Mouse (Mus musculus): Measurements from ENCODE around the gene Sema4c. TPM values are rescaled to one million over a fixed set of nuclear protein-coding genes. Genes with fewer than 3 reads are reported as not detected.

The Sema4c gene
- polyA plus RNA-seq, 1 experiment from 2014 or later: 4.0 TPM

- DNase-seq (ENCODE audit: low spot score): peak; percentile 62
- under 1% methylated on average over 87 of the region's 126 CpGs for WGBS
Measured at GRCm38 (mm10) chr1:36512089-36512965, 45.8 kb downstream of the Sema4c start.

GRCm38 (mm10) chr1:36511289-36512021, 46.7 kb downstream of the Sema4c start, which contains the start of gene Cnnm3:
Cnnm3 (plus strand) TSS chr1:36511867.
- under 1% methylated on average over 51 of the region's 51 CpGs for WGBS
- H3K9me3 ChIP-seq (ENCODE audit: control insufficient read depth, low read length): no peaks in the 10 kb centered on the region
- ATAC-seq (ENCODE audit: insufficient number of reproducible peaks, low FRiP score, low TSS enrichment, low read depth) (peak; percentile 96), DNase-seq (ENCODE audit: low spot score) (peak; percentile 100)
- peak within 1 kb of the TSS; percentile 85 for H3K9ac ChIP-seq (ENCODE audit: low read length)
- H3K27me3 ChIP-seq (ENCODE audit: control insufficient read depth, insufficient read depth, low read length): no peaks in the 10 kb centered on the region
- H3K4me2 ChIP-seq (ENCODE audit: low read depth, severe bottlenecking): peak within 1 kb of the TSS; percentile 96
- 0 out of 2 replicates have a peak, but pooled peaks cover 1% of the 10 kb centered on the region for H3K36me3 ChIP-seq (ENCODE audit: control insufficient read depth, insufficient read depth, low read length)
- peak within 1 kb of the TSS; percentile 84 for H3K4me3 ChIP-seq (ENCODE audit: low read depth, low read length)
- peak within 1 kb of the TSS; percentile 95 for H3K27ac ChIP-seq (replicated peaks; ENCODE audit: low read depth, low read length)
- peaks cover 8% of the 10 kb centered on the region for H3K4me1 ChIP-seq (ENCODE audit: control insufficient read depth, insufficient read depth, low read length)

More at GRCm38 (mm10) chr1:36512089-36512965, 45.8 kb downstream of the Sema4c start:
- H3K27me3 ChIP-seq (ENCODE audit: control insufficient read depth, insufficient read depth, low read length): no peaks in the 10 kb centered on the region
- H3K36me3 ChIP-seq (ENCODE audit: control insufficient read depth, insufficient read depth, low read length): no peaks in the 10 kb centered on the region
- peak; percentile 69 for ATAC-seq (ENCODE audit: insufficient number of reproducible peaks, low FRiP score, low TSS enrichment, low read depth)
- H3K27ac ChIP-seq (replicated peaks; ENCODE audit: low read depth, low read length): peak overlapping the region; percentile 95
- H3K9ac ChIP-seq (ENCODE audit: low read length): peak overlapping the region; percentile 85
- peak overlapping the region; percentile 96 for H3K4me2 ChIP-seq (ENCODE audit: low read depth, severe bottlenecking)
- H3K4me1 ChIP-seq (ENCODE audit: control insufficient read depth, insufficient read depth, low read length): peaks cover 8% of the 10 kb centered on the region
- H3K4me3 ChIP-seq (ENCODE audit: low read depth, low read length): peak overlapping the region; percentile 84
- H3K9me3 ChIP-seq (ENCODE audit: control insufficient read depth, low read length): no peaks in the 10 kb centered on the region

GRCm38 (mm10) chr1:36508238-36508637, 49.9 kb downstream of the Sema4c start:
- DNase-seq (ENCODE audit: low spot score): no peak
- H3K36me3 ChIP-seq (ENCODE audit: control insufficient read depth, insufficient read depth, low read length): 0 out of 2 replicates have a peak, but pooled peaks cover 3% of the 10 kb centered on the region
- no peaks in the 10 kb centered on the region for H3K27me3 ChIP-seq (ENCODE audit: control insufficient read depth, insufficient read depth, low read length)
- H3K4me3 ChIP-seq (ENCODE audit: low read depth, low read length): no peak overlapping the region
- 89% methylated on average over 5 of the region's 5 CpGs for WGBS
- no peaks in the 10 kb centered on the region for H3K9me3 ChIP-seq (ENCODE audit: control insufficient read depth, low read length)
- ATAC-seq (ENCODE audit: insufficient number of reproducible peaks, low FRiP score, low TSS enrichment, low read depth): no peak
- H3K4me2 ChIP-seq (ENCODE audit: low read depth, severe bottlenecking): no peak overlapping the region
- H3K27ac ChIP-seq (replicated peaks; ENCODE audit: low read depth, low read length): no peak overlapping the region
- H3K4me1 ChIP-seq (ENCODE audit: control insufficient read depth, insufficient read depth, low read length): peaks cover 5% of the 10 kb centered on the region
- no peak overlapping the region for H3K9ac ChIP-seq (ENCODE audit: low read length)

GRCm38 (mm10) chr1:36501261-36501660, 56.9 kb downstream of the Sema4c start:
- H3K4me1 ChIP-seq (ENCODE audit: control insufficient read depth, insufficient read depth, low read length): no peaks in the 10 kb centered on the region
- no peaks in the 10 kb centered on the region for H3K9me3 ChIP-seq (ENCODE audit: control insufficient read depth, low read length)
- 11% methylated on average over 3 of the region's 3 CpGs for WGBS
- H3K4me3 ChIP-seq (ENCODE audit: low read depth, low read length): no peak overlapping the region
- no peak overlapping the region for H3K9ac ChIP-seq (ENCODE audit: low read length)
- H3K36me3 ChIP-seq (ENCODE audit: control insufficient read depth, insufficient read depth, low read length): peaks cover 4% of the 10 kb centered on the region
- DNase-seq (ENCODE audit: low spot score) (peak; percentile 89), ATAC-seq (ENCODE audit: insufficient number of reproducible peaks, low FRiP score, low TSS enrichment, low read depth) (0 out of 2 replicates have a peak, but pooled peaks have one; percentile 28)
- no peak overlapping the region for H3K4me2 ChIP-seq (ENCODE audit: low read depth, severe bottlenecking)
- no peaks in the 10 kb centered on the region for H3K27me3 ChIP-seq (ENCODE audit: control insufficient read depth, insufficient read depth, low read length)
- H3K27ac ChIP-seq (replicated peaks; ENCODE audit: low read depth, low read length): no peak overlapping the region

Small RNA genes within 50 kb of the gene (microRNA-seq; reads per million reads assigned to microRNA genes)
- gene Gm47280: not detected

Other genes starting within 250 kb of the Sema4c start
- 34.4 and 43.3 TPM in 2 replicates for gene Kansl3, start 189.2 kb downstream of the Sema4c start, polyA plus RNA-seq (2014; fragmentation: Nextera tagmentation; extraction: Ambion mirVana)
- 0.99 and 1.4 TPM in 2 replicates for gene Fer1l5, start 186.1 kb downstream of the Sema4c start, polyA plus RNA-seq (2014; fragmentation: Nextera tagmentation; extraction: Ambion mirVana)
- gene Lman2l, start 113.1 kb downstream of the Sema4c start, polyA plus RNA-seq (2014; fragmentation: Nextera tagmentation; extraction: Ambion mirVana): 29.3 and 36.4 TPM in 2 replicates
- gene Cnnm4, start 86.7 kb downstream of the Sema4c start, polyA plus RNA-seq (2014; fragmentation: Nextera tagmentation; extraction: Ambion mirVana): 16.0 and 16.3 TPM in 2 replicates
- gene Cnnm3, start 46.5 kb downstream of the Sema4c start, polyA plus RNA-seq (2014; fragmentation: Nextera tagmentation; extraction: Ambion mirVana): 4.8 and 6.0 TPM in 2 replicates
- 7.3 and 8.8 TPM in 2 replicates for gene Ankrd23, start 21.5 kb downstream of the Sema4c start, polyA plus RNA-seq (2014; fragmentation: Nextera tagmentation; extraction: Ambion mirVana)
- 0.29 and 0.79 TPM in 2 replicates for gene Gm42417, start 18.9 kb downstream of the Sema4c start, polyA plus RNA-seq (2014; fragmentation: Nextera tagmentation; extraction: Ambion mirVana)
- 16.0 and 17.4 TPM in 2 replicates for gene Ankrd39, start 10.9 kb downstream of the Sema4c start, polyA plus RNA-seq (2014; fragmentation: Nextera tagmentation; extraction: Ambion mirVana)
- 0.36 and 1.4 TPM in 2 replicates for gene Fam178b, start 124.8 kb upstream of the Sema4c start, polyA plus RNA-seq (2014; fragmentation: Nextera tagmentation; extraction: Ambion mirVana)
- gene Cox5b, start 133.1 kb upstream of the Sema4c start, polyA plus RNA-seq (2014; fragmentation: Nextera tagmentation; extraction: Ambion mirVana): 490 and 518 TPM in 2 replicates
- gene 4933424G06Rik, start 151.8 kb upstream of the Sema4c start, polyA plus RNA-seq (2014; fragmentation: Nextera tagmentation; extraction: Ambion mirVana): 0.31 TPM in 1 of 2 replicates, not detected in the other
- gene Actr1b, start 156.1 kb upstream of the Sema4c start, polyA plus RNA-seq (2014; fragmentation: Nextera tagmentation; extraction: Ambion mirVana): 108 and 123 TPM in 2 replicates
- 0.17 and 0.32 TPM in 2 replicates for gene Zap70, start 203.4 kb upstream of the Sema4c start, polyA plus RNA-seq (2014; fragmentation: Nextera tagmentation; extraction: Ambion mirVana)